Mouse (Mus musculus) heart, embryonic 16.5 days (tissue): ENCODE results near the gene Polk. TPM values are rescaled to one million over a fixed set of nuclear protein-coding genes. Genes with fewer than 3 reads are reported as not detected.

Source experiments
- ATAC-seq: fragments of 200-750 bp; cut with Nextera tagmentation; replicated peaks from 2 replicates; pipeline ENCODE4 v1.8.0; 2017; ENCODE audit warnings: moderate number of reproducible peaks; ENCODE audit not compliant: insufficient read depth, low FRiP score; ENCODE audit errors: extremely low read depth
- H3K27ac ChIP-seq: fragments of 300-500 bp; sonication (generic); 2 replicates; pipeline ENCODE4 v1.5.1; 2014; ENCODE audit warnings: mild to moderate bottlenecking, low read length, control low read depth, moderate library complexity
- H3K27me3 ChIP-seq: fragments of 300-500 bp; sonication (generic); 2 replicates; pipeline ENCODE4 v1.6.1; 2014; ENCODE audit warnings: low read length, mixed read lengths; ENCODE audit not compliant: control insufficient read depth, insufficient read depth
- H3K36me3 ChIP-seq: fragments of 300-500 bp; sonication (generic); 2 replicates; pipeline ENCODE4 v1.6.1; 2014; ENCODE audit not compliant: control insufficient read depth, insufficient read depth
- H3K4me1 ChIP-seq: fragments of 300-500 bp; sonication (generic); 2 replicates; pipeline ENCODE4 v1.6.1; 2014; ENCODE audit warnings: low read length, mixed read lengths; ENCODE audit not compliant: control insufficient read depth, insufficient read depth
- H3K4me2 ChIP-seq: fragments of 300-500 bp; sonication (generic); 2 replicates; pipeline ENCODE4 v1.6.1; 2014; ENCODE audit warnings: low read depth, mild to moderate bottlenecking, control low read depth, low read length
- H3K4me3 ChIP-seq: fragments of 300-500 bp; sonication (generic); 2 replicates; pipeline ENCODE4 v1.5.1; 2014; ENCODE audit warnings: mild to moderate bottlenecking, control low read depth, low read length
- H3K9ac ChIP-seq: fragments of 300-500 bp; sonication (generic); 2 replicates; pipeline ENCODE4 v1.6.1; 2014; ENCODE audit warnings: low read length, control low read depth
- H3K9me3 ChIP-seq: fragments of 300-500 bp; sonication (generic); replicated peaks from 2 replicates; pipeline ENCODE4 v1.6.1; 2016; ENCODE audit warnings: low read length; ENCODE audit not compliant: control insufficient read depth
- WGBS: fragments of 180-500 bp; shearing (Covaris S2); extraction: QIAGEN DNeasy Blood & Tissue Kit; methylation state at CpG from one replicate; pipeline ENCODE4 v1.1.7; 2014; 5-methylcytosine and 5-hydroxymethylcytosine counted together
- polyA plus RNA-seq: library from polyadenylated mRNA; unstranded; fragments of >200 nt; fragmentation: Nextera tagmentation; extraction: Ambion mirVana; gene quantifications from 2 replicates; pipeline ENCODE4 v1.2.1, GENCODE M21; 2015

Gene Polk
- polyA plus RNA-seq, 1 experiment from 2014 or later = 7.3 TPM

DNA sequence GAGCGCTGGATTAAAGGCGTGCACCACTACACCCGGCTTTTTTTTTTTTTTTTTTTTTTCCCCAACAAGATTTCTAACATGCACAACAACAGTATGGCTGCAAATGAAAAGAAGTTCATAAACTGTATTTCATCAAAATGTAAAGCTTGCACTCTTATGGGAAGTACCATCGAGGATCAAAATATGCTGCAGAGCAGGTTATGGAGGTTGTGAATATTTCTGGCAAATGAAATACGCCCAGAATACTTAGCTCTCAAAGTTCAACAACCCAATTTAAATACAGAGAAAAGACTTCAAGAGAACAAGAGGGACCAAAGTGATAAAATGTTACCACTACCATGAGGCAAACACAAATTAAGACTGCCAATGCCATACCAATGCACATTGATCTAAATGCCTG lies 73.7 kb downstream of the Polk start:
- Histone ChIP-seq H3K27ac (no peak overlapping the region), H3K27me3 (no peaks in the 10 kb centered on the region), H3K4me1 (no peaks in the 10 kb centered on the region), H3K9ac (no peak overlapping the region), H3K4me3 (no peak overlapping the region), H3K9me3 (no peaks in the 10 kb centered on the region), H3K4me2 (no peak overlapping the region), H3K36me3 (no peaks in the 10 kb centered on the region)
- ATAC-seq = no peak
- 91% methylated on average over 5 of the region's 5 CpGs for WGBS

DNA sequence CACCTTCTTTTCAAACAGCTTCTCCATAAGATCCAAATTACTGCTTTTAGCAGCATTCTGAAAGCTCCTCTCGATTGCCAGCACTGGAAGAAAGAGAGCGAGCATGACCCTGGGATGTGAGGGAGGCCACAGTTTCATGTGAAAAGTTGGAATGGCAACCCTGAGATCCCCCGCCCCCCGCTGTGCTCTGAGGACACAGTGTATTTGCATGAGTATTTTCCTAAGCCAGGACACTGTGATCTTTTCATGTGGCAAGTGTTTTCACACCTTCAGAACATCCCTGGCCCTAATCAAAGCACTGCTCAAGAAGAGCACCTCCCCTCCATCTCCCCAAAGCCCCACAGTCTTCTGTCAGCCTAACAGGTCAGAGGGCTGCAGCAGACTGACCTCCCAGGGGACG lies 77.1 kb downstream of the Polk start:
- Histone ChIP-seq H3K36me3 (no peaks in the 10 kb centered on the region), H3K4me1 (no peaks in the 10 kb centered on the region), H3K4me3 (no peak overlapping the region), H3K27me3 (no peaks in the 10 kb centered on the region), H3K9ac (no peak overlapping the region), H3K27ac (no peak overlapping the region), H3K9me3 (no peaks in the 10 kb centered on the region), H3K4me2 (no peak overlapping the region)
- 54% methylated on average over 5 of the region's 5 CpGs for WGBS
- no peak for ATAC-seq

DNA sequence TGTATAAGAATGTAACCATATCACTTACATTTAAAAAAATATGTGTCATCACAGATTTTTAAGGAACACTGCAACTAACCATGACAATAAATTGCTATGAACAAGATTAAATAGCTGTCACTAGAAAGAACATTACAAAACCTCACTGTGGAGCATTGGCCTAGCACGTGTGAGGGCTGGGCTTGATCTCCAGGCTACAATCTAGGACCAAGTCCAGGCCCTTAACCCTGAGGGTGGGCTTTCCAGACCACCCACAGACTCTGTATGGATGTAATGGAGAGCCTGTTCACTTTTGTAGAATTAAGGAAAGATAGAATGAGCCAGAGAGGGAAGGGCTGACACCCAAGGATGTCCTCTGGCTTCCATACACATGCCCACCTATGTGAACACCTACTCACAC lies 79.7 kb downstream of the Polk start:
- Histone ChIP-seq H3K9ac (no peak overlapping the region), H3K27me3 (no peaks in the 10 kb centered on the region), H3K9me3 (no peaks in the 10 kb centered on the region), H3K4me1 (no peaks in the 10 kb centered on the region), H3K27ac (no peak overlapping the region), H3K4me2 (no peak overlapping the region), H3K36me3 (no peaks in the 10 kb centered on the region), H3K4me3 (no peak overlapping the region)
- 64% methylated on average over 1 of the region's 1 CpGs for WGBS
- no peak for ATAC-seq

- H3K4me1 ChIP-seq = no peaks in the 10 kb centered on the region; the same call in 1 of the 2 replicates
- H3K9ac ChIP-seq = no peak overlapping the region
- H3K27ac ChIP-seq = no peak overlapping the region
- 80% methylated on average over 4 of the region's 4 CpGs for WGBS
- no peaks in the 10 kb centered on the region for H3K27me3 ChIP-seq
- H3K36me3 ChIP-seq = no peaks in the 10 kb centered on the region
- no peak for ATAC-seq
- H3K4me2 ChIP-seq = no peak overlapping the region
- no peaks in the 10 kb centered on the region for H3K9me3 ChIP-seq
- H3K4me3 ChIP-seq = no peak overlapping the region
Observed at GRCm38 (mm10) chr13:96458606-96459005, 83.8 kb downstream of the Polk start.

GRCm38 (mm10) chr13:96458018-96458417 lies 84.4 kb downstream of the Polk start:
- WGBS = 65% methylated on average over 5 of the region's 5 CpGs

DNA sequence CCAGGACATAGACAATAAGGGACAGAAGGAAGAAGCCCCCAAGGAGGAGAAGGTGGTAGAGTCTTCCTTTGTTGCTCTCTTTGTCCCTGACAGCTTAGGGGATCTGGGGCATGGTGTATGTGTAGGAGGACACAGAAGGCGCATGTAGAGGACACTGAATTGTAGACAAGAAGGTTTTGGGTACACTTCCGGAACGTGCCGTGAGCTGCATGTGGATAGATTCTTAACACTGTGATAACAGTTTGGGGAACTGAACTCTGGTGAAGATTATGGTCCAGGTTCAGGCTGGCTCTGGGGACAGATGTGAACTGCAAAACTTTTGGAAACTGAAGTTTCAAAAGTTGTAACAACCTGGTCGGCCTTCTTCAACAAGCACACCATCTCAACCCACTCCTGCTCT lies 84.8 kb downstream of the Polk start:
- ATAC-seq = no peak
- Histone ChIP-seq H3K27ac (no peak overlapping the region), H3K36me3 (no peaks in the 10 kb centered on the region), H3K4me1 (no peaks in the 10 kb centered on the region; the same call in 1 of the 2 replicates), H3K9me3 (no peaks in the 10 kb centered on the region), H3K27me3 (no peaks in the 10 kb centered on the region), H3K9ac (no peak overlapping the region), H3K4me3 (no peak overlapping the region), H3K4me2 (no peak overlapping the region)
- 83% methylated on average over 5 of the region's 5 CpGs for WGBS

More at GRCm38 (mm10) chr13:96458018-96458417, 84.4 kb downstream of the Polk start:
- Histone ChIP-seq H3K27me3 (no peaks in the 10 kb centered on the region), H3K27ac (no peak overlapping the region), H3K9me3 (no peaks in the 10 kb centered on the region), H3K4me2 (no peak overlapping the region), H3K4me3 (no peak overlapping the region), H3K9ac (no peak overlapping the region), H3K36me3 (no peaks in the 10 kb centered on the region), H3K4me1 (no peaks in the 10 kb centered on the region; the same call in 1 of the 2 replicates)
- no peak; the same call in 1 of the 2 replicates for ATAC-seq

DNA sequence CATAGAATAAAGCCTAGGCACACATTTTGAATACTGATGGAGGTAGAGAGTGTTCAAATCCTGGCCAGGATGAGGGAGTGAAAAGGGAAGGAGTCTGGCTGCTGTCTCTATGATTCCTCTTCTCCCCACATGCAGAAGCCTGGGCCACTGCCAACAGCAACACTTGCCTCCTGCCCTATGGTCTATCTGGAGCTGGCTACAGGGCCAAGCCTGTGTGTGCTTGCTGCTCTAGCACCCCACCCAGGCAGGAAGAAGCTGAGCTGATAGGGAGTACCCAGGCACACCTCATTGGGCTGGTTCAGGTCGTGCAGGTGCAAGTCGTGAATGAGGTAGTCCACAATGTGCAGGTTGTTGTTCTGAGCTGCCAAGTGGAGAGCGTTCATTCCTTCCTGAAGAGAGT lies 88.1 kb downstream of the Polk start:
- Histone ChIP-seq H3K9me3 (no peaks in the 10 kb centered on the region), H3K4me2 (no peak overlapping the region), H3K9ac (no peak overlapping the region), H3K4me1 (no peaks in the 10 kb centered on the region; the same call in 1 of the 2 replicates), H3K4me3 (no peak overlapping the region), H3K27ac (no peak overlapping the region), H3K27me3 (no peaks in the 10 kb centered on the region), H3K36me3 (no peaks in the 10 kb centered on the region)
- whole genome bisulfite sequencing = 73% methylated on average over 3 of the region's 3 CpGs
- no peak for ATAC-seq

GRCm38 (mm10) chr13:96452621-96453020 lies 89.8 kb downstream of the Polk start:
- Histone ChIP-seq H3K9me3 (no peaks in the 10 kb centered on the region), H3K4me3 (no peak overlapping the region), H3K36me3 (no peaks in the 10 kb centered on the region), H3K4me1 (no peaks in the 10 kb centered on the region; the same call in 1 of the 2 replicates), H3K27me3 (no peaks in the 10 kb centered on the region), H3K4me2 (no peak overlapping the region), H3K27ac (no peak overlapping the region), H3K9ac (no peak overlapping the region)
- WGBS = 87% methylated on average over 3 of the region's 3 CpGs
- ATAC-seq = no peak

GRCm38 (mm10) chr13:96451386-96452140 lies 90.8 kb downstream of the Polk start:
- H3K4me2 ChIP-seq = no peak overlapping the region
- H3K27ac ChIP-seq = no peak overlapping the region
- no peak for ATAC-seq
- no peaks in the 10 kb centered on the region for H3K9me3 ChIP-seq
- H3K9ac ChIP-seq = no peak overlapping the region
- H3K36me3 ChIP-seq = no peaks in the 10 kb centered on the region
- no peaks in the 10 kb centered on the region for H3K27me3 ChIP-seq
- 74% methylated on average over 11 of the region's 11 CpGs for WGBS
- no peaks in the 10 kb centered on the region; the same call in 1 of the 2 replicates for H3K4me1 ChIP-seq
- no peak overlapping the region for H3K4me3 ChIP-seq
